ENCODE assay signal across 25 mouse cellular contexts in the genomic region with DNA sequence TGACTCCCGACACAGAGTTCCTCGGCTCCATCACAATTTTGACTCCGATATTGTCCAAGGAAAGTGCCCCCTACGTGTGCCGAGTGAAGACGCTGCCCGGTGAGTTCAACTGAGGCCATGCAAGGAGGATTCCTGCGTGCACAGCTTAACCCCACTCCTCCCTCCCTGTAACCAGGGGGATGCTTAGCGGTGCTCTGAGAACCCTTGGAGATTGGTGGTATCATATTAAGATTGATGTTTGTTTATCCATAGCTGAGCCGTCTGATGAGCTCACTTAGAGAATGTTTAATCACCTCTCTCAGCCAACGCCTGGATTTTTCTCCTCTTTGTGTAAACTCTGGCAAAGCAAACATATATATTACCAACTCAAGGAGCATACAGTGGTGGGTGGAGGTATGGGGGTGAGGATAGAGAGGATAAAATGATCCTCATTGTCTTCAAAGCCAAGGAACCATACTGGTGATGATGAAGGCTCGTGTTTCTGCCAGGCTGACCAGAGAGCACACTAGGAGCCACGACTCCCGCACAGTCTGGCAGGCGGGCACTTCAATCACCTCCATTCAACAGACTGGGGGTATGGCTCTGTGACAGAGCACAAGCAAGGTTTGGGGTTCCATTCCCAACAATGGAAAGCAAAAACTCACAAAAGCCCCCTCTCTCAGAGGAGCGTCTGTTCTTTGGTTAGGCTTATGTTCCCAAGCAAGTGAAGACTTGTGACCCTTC. TPM values are rescaled to one million over a fixed set of nuclear protein-coding genes. Genes with fewer than 3 reads are reported as not detected.
DNase-seq lines count a peak whose midpoint lies in the region; ATAC-seq and TF ChIP-seq lines count a peak whose summit lies in the region.
"Had no signal": no experiment of that assay in that cellular context is flagged by ENCODE, and none has a peak within 500 bp of the region (broad histone marks: within the 10 kb centered on the region; RNA-seq: fewer than 3 reads in every experiment).

No protein-coding gene starts in this region.

- intact Hi-C loops in gastrocnemius, adult 2 months (cut with DNase I) = no loop called here

- no peaks in the 10 kb centered on the region for H3K36me3 ChIP-seq in lung, embryonic 14.5 days (ENCODE audit: insufficient read depth)
- H3K36me3 ChIP-seq in embryonic facial prominence, embryonic 15.5 days = no peaks in the 10 kb centered on the region
- H3K36me3 ChIP-seq in stomach, embryonic 15.5 days = no peaks in the 10 kb centered on the region
- H3K36me3 ChIP-seq: embryonic facial prominence, embryonic 12.5 days; G1E; heart, embryonic 12.5 days; hindbrain, embryonic 13.5 days; limb, embryonic 12.5 days; liver, embryonic 13.5 days had no signal

- H3K4me1 ChIP-seq in lung, embryonic 14.5 days (ENCODE audit: insufficient read depth) = peaks cover 12% of the 10 kb centered on the region; the same call in 1 of the 2 replicates
- H3K4me1 ChIP-seq in embryonic facial prominence, embryonic 15.5 days = no peaks in the 10 kb centered on the region
- peaks cover 30% of the 10 kb centered on the region for H3K4me1 ChIP-seq in stomach, embryonic 15.5 days
- H3K4me1 ChIP-seq: hindbrain, embryonic 13.5 days had no signal

- H3K27ac ChIP-seq in gastrocnemius, adult 2 months = peak overlapping the region; percentile 58; the same call in 1 of the 2 replicates
- no peak overlapping the region for H3K27ac ChIP-seq in lung, embryonic 14.5 days (ENCODE audit: low read depth)
- 0 out of 2 replicates have a peak overlapping the region, but pooled peaks have one; percentile 34 for H3K27ac ChIP-seq in embryonic facial prominence, embryonic 15.5 days (replicated peaks)
- peak overlapping the region; percentile 23; the same call in 1 of the 2 replicates for H3K27ac ChIP-seq in stomach, embryonic 15.5 days
- H3K27ac ChIP-seq: embryonic facial prominence, embryonic 12.5 days; hindbrain, embryonic 13.5 days; limb, embryonic 12.5 days; liver, embryonic 13.5 days; macrophage had no signal

- H3K4me3 ChIP-seq in gastrocnemius, adult 2 months = no peak overlapping the region
- no peak overlapping the region for H3K4me3 ChIP-seq in lung, embryonic 14.5 days (ENCODE audit: low read depth, low read length)
- H3K4me3 ChIP-seq in embryonic facial prominence, embryonic 15.5 days (replicated peaks) = no peak overlapping the region
- H3K4me3 ChIP-seq in stomach, embryonic 15.5 days (replicated peaks) = no peak overlapping the region
- H3K4me3 ChIP-seq: embryonic facial prominence, embryonic 12.5 days; heart, embryonic 12.5 days; hindbrain, embryonic 13.5 days; limb, embryonic 12.5 days; liver, embryonic 13.5 days had no signal

- peak; percentile 49; the same call in 1 of the 2 replicates for ATAC-seq in lung, embryonic 14.5 days (ENCODE audit: insufficient read depth)
- no peak for ATAC-seq in embryonic facial prominence, embryonic 15.5 days (ENCODE audit: insufficient number of reproducible peaks, low FRiP score, low TSS enrichment, low read depth)
- 0 out of 2 replicates have a peak, but pooled peaks have one; percentile 47 for ATAC-seq in stomach, embryonic 15.5 days (ENCODE audit: insufficient read depth, low FRiP score, low read depth)
- ATAC-seq: forebrain, embryonic 16.5 days had no signal

- no peak overlapping the region for H3K4me2 ChIP-seq in lung, embryonic 14.5 days
- H3K4me2 ChIP-seq in embryonic facial prominence, embryonic 15.5 days (replicated peaks) = no peak overlapping the region
- peak overlapping the region; percentile 23 for H3K4me2 ChIP-seq in stomach, embryonic 15.5 days
- H3K4me2 ChIP-seq: embryonic facial prominence, embryonic 12.5 days; heart, embryonic 12.5 days; hindbrain, embryonic 13.5 days; limb, embryonic 12.5 days; liver, embryonic 13.5 days; midbrain, embryonic 11.5 days had no signal

- H3K9ac ChIP-seq in lung, embryonic 14.5 days = no peak overlapping the region
- no peak overlapping the region for H3K9ac ChIP-seq in embryonic facial prominence, embryonic 15.5 days
- no peak overlapping the region for H3K9ac ChIP-seq in stomach, embryonic 15.5 days
- H3K9ac ChIP-seq: embryonic facial prominence, embryonic 12.5 days; heart, embryonic 12.5 days; hindbrain, embryonic 13.5 days; limb, embryonic 12.5 days; liver, embryonic 13.5 days had no signal

- no peak for DNase-seq in gastrocnemius, adult 2 months
- no peak for DNase-seq in gastrocnemius, adult 8-10 months (ENCODE audit: low spot score in 2 of 2)
- DNase-seq in lung, embryonic 14.5 days = peak; percentile 21
- no peak for DNase-seq in lung, postnatal 4 days
- DNase-seq in frontal cortex, postnatal 25 days (ENCODE audit: low spot score in 2 of 2) = no peak
- DNase-seq in c-Kit-positive CD71-positive TER-119-positive erythroid progenitor cells, embryonic 14.5 days (ENCODE audit: low spot score) = no peak
- DNase-seq: cerebellum, adult 11-12 months; cerebellum, postnatal 36 days; kidney, adult 2 months; liver, embryonic 13.5 days; right cerebral cortex, postnatal 4 days; thymus, adult 18-20 months; thymus, postnatal 4 days had no signal

- no peaks in the 10 kb centered on the region; the same call in 1 of the 2 replicates for H3K27me3 ChIP-seq in lung, embryonic 14.5 days (ENCODE audit: insufficient read depth, low read length)
- no peaks in the 10 kb centered on the region for H3K27me3 ChIP-seq in embryonic facial prominence, embryonic 15.5 days
- no peaks in the 10 kb centered on the region for H3K27me3 ChIP-seq in stomach, embryonic 15.5 days (replicated peaks)
- H3K27me3 ChIP-seq: heart, embryonic 12.5 days; hindbrain, embryonic 13.5 days; limb, embryonic 12.5 days had no signal

- 10% methylated on average over 16 of the region's 16 CpGs for WGBS in lung, embryonic 14.5 days
- WGBS in embryonic facial prominence, embryonic 15.5 days = 56% methylated on average over 16 of the region's 16 CpGs
- WGBS in stomach, embryonic 15.5 days = 16% methylated on average over 16 of the region's 16 CpGs

- no peak for TF ChIP-seq CTCF in gastrocnemius, adult 2 months (IDR thresholded peaks at IDR 0.05)
- TF ChIP-seq CTCF in lung, embryonic 14.5 days (IDR thresholded peaks at IDR 0.05; ENCODE audit: low read depth) = no peak

- no peaks in the 10 kb centered on the region for H3K9me3 ChIP-seq in lung, embryonic 14.5 days (ENCODE audit: low read depth, low read length)
- H3K9me3 ChIP-seq in embryonic facial prominence, embryonic 15.5 days (replicated peaks) = no peaks in the 10 kb centered on the region
- no peaks in the 10 kb centered on the region for H3K9me3 ChIP-seq in stomach, embryonic 15.5 days
- H3K9me3 ChIP-seq: embryonic facial prominence, embryonic 12.5 days; G1E; heart, embryonic 12.5 days; hindbrain, embryonic 13.5 days; limb, embryonic 12.5 days; liver, embryonic 13.5 days had no signal

RNA-seq across cellular contexts. Expression of gene Myom3, which starts 14.6 kb away (rescaled TPM):
- total RNA-seq in gastrocnemius, adult 2 months (2021) = 100 to 1,000 TPM in 1 of 2 experiments, 10 to 100 TPM in 1; 31.1 to 100 TPM
- 10 to 100 TPM; 40.8 to 54.5 (median 43.3) TPM for total RNA-seq in gastrocnemius, adult 8-10 months (2022)
- polyA plus RNA-seq in lung, embryonic 14.5 days (2014; fragmentation: Nextera tagmentation; extraction: Ambion mirVana) = not detected in 2 replicates
- polyA plus RNA-seq in embryonic facial prominence, embryonic 15.5 days (2015; fragmentation: Nextera tagmentation; extraction: Ambion mirVana) = 6.3 and 7.7 TPM in 2 replicates
- polyA plus RNA-seq in stomach, embryonic 15.5 days (2015; fragmentation: Nextera tagmentation; extraction: Ambion mirVana) = 0.58 and 1.1 TPM in 2 replicates
- total RNA-seq: monocyte, adult 5-6 weeks had no signal
- polyA plus RNA-seq: G1E had no signal

RNA-seq across cellular contexts. Expression of gene Il22ra1, which starts 16.9 kb away (rescaled TPM):
- total RNA-seq in gastrocnemius, adult 2 months (2021) = not detected
- not detected for total RNA-seq in gastrocnemius, adult 8-10 months (2022)
- 0.12 TPM in 1 of 2 replicates, not detected in the other for polyA plus RNA-seq in lung, embryonic 14.5 days (2014; fragmentation: Nextera tagmentation; extraction: Ambion mirVana)
- polyA plus RNA-seq in embryonic facial prominence, embryonic 15.5 days (2015; fragmentation: Nextera tagmentation; extraction: Ambion mirVana) = 0.62 and 1.1 TPM in 2 replicates
- 2.0 and 2.8 TPM in 2 replicates for polyA plus RNA-seq in stomach, embryonic 15.5 days (2015; fragmentation: Nextera tagmentation; extraction: Ambion mirVana)
- total RNA-seq: monocyte, adult 5-6 weeks had no signal
- polyA plus RNA-seq: embryonic facial prominence, embryonic 12.5 days; forebrain, embryonic 16.5 days; G1E; heart, embryonic 12.5 days; hindbrain, embryonic 13.5 days; limb, embryonic 12.5 days; macrophage; midbrain, embryonic 11.5 days; neural tube, embryonic 11.5 days had no signal

RNA-seq across cellular contexts. Expression of gene Ifnlr1, which starts 58.8 kb away (rescaled TPM):
- under 1 TPM; 0.17 to 0.31 TPM for total RNA-seq in gastrocnemius, adult 2 months (2021)
- total RNA-seq in gastrocnemius, adult 8-10 months (2022) = under 1 TPM; 0.13 to 0.38 (median 0.28) TPM
- 1.6 and 1.7 TPM in 2 replicates for polyA plus RNA-seq in lung, embryonic 14.5 days (2014; fragmentation: Nextera tagmentation; extraction: Ambion mirVana)
- 1.6 and 1.8 TPM in 2 replicates for polyA plus RNA-seq in embryonic facial prominence, embryonic 15.5 days (2015; fragmentation: Nextera tagmentation; extraction: Ambion mirVana)
- polyA plus RNA-seq in stomach, embryonic 15.5 days (2015; fragmentation: Nextera tagmentation; extraction: Ambion mirVana) = 1.8 TPM in 2 replicates
- total RNA-seq: monocyte, adult 5-6 weeks had no signal
- polyA plus RNA-seq: G1E had no signal
